Mouse (Mus musculus) c-Kit-positive CD71-positive TER-119-negative erythroid progenitor cells, embryonic 14.5 days (primary cell): Measurements from ENCODE around the gene Hoxc13.

Source experiments
- DNase-seq: peaks from one replicate; pipeline ENCODE4 v3.0.0-alpha.2; 2013; ENCODE audit warnings: low read depth

The Hoxc13 gene

DNA sequence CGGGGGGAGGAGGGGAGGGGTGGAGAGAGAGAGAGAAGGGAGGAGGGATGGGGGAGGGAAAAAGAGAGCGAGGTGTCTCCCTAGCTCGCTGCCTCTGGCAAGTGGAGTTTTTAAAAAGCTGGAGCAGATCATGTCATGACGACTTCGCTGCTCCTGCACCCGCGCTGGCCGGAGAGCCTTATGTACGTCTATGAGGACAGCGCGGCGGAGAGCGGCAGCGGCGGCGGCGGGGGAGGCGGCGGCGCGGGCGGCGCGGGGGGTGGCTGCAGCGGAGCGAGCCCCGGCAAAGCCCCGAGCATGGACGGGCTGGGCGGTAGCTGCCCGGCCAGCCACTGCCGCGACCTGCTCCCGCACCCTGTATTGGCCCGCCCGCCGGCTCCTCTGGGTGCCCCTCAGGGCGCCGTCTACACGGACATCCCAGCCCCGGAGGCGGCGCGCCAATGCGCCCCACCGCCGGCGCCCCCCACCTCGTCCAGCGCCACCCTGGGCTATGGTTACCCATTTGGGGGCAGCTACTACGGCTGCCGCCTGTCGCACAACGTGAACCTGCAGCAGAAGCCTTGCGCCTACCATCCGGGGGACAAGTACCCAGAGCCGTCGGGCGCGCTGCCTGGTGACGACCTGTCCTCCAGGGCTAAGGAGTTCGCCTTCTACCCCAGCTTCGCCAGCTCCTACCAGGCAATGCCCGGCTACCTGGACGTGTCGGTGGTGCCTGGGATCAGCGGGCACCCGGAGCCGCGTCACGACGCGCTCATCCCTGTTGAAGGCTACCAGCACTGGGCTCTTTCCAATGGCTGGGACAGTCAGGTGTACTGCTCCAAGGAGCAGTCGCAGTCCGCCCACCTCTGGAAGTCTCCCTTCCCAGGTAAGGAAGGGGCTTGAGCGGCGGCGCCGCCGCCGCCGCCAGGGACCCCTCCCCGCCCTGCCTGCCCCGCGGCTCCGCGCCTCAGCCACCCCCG, at the start of gene Hoxc13:
Gene Hoxc13 (plus strand): TSS at position 51 of the 959 bp plus-strand sequence.
- no peak for DNase-seq

DNA sequence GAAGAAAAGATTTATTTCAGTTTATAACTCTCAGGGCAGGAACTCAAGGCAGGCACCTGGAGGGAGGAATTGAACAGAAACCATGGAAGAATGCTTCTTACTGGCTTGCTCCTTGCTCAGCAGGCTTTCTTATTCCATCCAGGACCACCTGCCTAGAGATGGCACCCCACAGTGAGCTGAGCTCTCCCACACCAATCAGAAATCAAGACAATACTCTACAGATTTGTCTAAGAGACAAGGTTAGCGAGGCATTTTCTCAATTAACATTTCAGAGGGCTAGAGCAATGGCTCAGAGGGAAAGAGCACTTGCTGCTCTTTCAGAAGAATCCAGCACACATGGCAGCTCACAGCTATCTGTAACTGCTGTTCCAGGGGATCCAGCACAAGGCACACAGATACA, 35.1 kb upstream of the Hoxc13 start:
- no peak for DNase-seq

- no peak for DNase-seq
Measured at GRCm38 (mm10) chr15:102895115-102895514, 25.8 kb upstream of the Hoxc13 start.

GRCm38 (mm10) chr15:102904946-102905345, 16.0 kb upstream of the Hoxc13 start:
- DNase-seq, result no peak

DNA sequence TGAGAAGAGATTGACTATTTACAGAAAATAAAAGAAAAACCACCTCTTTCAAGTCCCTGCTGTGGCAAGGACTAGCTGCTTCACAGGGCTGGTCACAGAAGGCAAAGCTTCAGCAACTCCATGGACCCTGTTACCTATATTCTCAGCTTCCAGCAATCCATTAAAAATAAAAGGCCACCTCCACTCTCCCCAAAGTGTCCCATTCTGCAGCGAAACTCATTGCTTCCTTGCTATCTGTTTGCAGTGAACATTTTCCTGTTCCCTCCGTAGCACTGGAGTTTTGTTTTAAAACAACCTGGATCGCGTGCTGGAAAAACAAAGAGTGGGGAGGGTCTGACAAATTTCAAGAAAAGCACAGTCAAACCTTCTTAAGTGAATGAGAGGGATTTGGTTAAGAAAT, 11.4 kb upstream of the Hoxc13 start:
- DNase-seq, result no peak

GRCm38 (mm10) chr15:102910038-102910437, 10.9 kb upstream of the Hoxc13 start:
- DNase-seq, result no peak

DNA sequence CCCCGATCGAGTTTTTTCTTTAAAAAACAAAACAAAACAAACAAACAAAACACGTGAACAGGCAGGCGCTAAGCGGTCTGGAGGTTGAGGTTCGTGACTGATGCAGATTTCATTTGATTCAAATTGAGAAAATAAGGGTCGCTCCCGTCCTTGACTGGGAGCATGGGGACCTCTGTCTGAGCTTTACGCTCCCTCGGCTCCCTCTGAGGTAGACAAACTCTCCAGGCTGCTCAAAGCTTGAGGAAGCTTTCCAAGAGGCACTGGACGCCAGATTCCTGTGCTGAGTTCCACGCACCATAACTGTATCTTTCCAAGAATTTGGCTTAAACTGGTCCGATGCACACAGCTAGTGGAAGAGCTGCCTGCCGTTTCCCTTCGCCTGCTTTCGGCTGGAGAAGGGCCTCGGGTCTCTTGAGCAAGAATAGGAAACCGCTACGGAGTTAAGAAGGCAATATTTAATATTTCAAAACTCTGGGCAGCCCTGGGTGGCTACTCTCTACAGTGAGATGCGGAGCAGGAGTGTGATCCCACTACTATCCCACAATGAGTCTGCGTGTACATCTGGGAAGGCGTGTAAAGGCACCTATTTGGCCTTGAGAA, 10.3 kb upstream of the Hoxc13 start:
- DNase-seq, result no peak

DNA sequence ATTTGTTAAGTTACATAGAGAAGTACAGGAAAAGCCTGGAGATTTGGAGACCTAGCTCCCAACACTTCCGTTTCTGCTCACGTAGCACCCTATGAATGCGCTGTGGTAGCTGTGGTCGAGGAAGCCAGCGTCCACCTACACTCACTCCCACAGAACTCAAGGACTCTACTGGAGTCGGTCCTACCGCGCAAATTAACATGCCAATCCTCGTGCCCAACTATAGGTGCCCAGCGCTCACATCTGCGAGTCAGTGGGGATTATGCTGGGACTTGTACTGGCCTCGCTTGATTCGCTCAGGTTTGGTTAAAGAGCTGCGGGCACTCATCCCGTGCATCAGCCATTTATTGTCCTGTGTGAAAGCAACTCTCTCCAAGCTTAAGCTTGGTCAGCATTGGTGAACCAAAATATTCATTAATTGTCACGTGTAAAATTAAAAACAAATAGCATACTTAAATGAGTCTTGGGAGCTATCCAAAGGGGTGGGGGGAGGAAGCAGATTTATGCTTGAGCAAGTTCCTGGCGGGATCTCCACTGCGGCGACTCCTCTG, 7.8 kb upstream of the Hoxc13 start:
- DNase-seq, result no peak

GRCm38 (mm10) chr15:102917972-102918572, 2.8 kb upstream of the Hoxc13 start:
- DNase-seq, result no peak

DNA sequence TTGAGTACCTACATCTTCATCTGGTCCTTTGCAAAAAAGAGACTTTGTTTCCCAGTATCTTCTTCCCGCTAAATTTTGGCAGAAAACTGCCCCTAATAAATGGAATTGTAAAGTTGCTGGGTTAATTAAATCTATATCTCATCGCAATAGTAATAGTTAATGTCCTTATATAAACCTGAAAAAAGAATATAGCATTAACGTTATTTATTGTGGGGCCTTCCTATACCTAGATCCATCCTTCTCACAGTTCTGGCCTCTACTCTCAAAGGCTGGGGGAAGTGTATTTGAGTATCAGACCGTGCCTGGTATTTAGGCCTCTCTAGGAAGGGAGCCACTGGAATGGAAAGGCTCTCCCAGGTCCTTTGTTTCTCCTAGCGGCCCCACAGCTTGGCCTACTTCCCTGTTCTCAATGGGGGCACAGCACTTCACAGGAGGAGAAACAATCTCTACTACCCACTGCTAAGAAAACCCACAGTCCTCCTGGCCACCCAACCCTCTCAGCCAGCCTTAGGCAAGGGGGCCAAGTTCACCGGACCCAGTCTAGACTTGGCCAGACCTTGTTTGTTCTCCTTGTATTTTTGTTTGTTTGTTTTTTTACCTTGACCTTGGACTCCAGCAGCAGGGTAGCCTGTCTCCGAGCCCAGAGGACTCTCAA, 2.2 kb upstream of the Hoxc13 start:
- DNase-seq, result no peak

DNA sequence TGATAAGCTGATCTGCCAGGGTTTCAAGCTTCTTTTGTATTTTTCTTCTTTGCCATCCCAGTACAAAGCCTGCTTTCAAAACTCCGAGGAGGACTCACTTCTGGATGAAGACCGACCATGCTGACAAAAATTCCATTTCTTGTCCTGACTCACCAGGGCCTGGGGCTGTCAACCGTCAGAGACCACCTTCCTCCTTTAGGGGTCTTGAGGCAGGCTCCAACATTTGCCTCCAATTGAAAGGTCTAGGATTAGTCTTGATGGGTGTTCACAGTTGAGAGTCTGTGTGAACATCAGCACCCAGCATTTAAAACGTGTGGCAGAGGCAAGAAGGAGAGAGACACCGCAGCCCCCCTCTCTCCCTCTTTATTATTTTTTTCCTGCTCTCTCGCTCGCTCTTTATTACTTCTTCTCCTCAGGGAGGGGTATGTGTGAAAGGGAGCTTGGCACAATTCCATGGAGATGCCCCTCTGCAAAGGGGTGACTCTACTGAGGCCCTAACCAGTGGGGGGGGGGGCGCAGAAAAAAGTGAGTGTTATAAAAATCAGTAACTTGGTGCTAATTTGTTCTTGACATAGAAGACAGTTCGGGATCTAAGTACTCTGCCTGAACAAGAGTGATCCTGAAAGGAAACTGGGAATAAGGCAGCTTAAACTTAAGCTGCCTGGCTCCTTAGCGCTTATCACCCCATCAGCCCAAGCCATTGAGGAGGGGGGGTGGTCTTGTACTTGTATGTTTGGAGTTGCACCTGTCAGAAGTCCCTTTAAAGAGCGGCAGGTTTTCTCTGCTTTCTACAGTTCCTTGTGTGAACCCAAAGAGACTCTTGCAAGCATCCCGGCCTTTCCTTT, 1.3 kb upstream of the Hoxc13 start:
- no peak for DNase-seq

GRCm38 (mm10) chr15:102920619-102921018, 284 bp upstream of the Hoxc13 start:
- DNase-seq, result no peak

DNA sequence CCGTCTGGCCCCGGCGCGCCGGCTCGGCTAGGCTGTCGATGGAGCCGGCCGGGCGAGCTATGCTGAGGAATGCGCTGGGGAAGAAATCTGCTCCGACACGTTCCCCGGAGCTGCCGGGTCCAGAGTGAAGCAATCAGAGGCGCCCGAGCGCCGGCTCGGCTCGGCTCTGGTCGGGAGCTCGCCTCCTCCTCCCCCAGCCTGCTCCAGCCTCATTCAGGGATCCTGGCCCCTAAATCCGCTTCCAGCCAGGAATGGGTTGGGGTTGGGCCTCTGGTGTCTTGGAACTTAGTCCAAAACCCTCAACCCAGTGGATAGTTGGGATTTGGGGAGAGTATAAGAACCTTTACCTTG, 1.1 kb downstream of the Hoxc13 start:
- DNase-seq, result no peak

DNA sequence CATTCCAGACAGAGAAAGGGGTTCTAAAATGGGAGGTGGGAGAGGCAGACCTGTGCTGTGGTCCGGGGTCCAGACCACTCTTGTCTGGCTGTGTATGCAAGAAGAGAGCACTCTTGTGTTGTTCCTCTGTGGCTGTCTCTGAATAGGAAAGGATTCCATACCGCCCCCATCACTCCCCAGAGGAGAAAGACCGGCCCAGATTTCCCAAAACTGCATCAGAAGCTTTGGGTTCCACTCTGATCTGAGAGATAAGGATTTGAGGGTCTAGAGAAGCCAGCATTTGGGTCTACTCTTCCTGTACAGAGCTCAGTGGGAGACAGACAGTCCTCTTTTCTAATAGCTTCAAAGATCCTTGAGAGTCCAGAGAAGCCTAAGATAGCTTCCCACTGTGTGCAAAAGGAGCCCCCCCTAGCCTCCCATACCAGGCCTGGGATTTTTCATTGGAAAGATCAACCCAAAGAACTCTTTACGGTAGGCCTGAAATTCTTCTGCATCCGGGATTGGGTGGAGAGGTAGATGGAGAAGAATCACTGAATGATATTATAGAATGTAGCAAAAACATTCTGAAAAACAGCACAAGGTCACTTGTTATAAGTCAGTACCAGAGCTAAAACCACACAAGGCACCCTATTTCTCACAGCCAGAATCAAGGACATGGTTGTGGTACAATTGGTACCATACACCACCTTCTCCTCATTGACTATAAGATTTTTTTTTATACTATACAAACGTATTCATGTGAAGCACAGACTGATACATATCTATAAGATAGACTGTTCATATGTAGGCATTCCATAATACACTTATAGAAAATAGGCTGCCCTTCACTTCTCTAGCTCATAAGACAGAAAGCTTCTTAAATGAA, 2.0 kb downstream of the Hoxc13 start:
- no peak for DNase-seq

GRCm38 (mm10) chr15:102927032-102927645, 6.2 kb downstream of the Hoxc13 start:
- DNase-seq, result no peak

DNA sequence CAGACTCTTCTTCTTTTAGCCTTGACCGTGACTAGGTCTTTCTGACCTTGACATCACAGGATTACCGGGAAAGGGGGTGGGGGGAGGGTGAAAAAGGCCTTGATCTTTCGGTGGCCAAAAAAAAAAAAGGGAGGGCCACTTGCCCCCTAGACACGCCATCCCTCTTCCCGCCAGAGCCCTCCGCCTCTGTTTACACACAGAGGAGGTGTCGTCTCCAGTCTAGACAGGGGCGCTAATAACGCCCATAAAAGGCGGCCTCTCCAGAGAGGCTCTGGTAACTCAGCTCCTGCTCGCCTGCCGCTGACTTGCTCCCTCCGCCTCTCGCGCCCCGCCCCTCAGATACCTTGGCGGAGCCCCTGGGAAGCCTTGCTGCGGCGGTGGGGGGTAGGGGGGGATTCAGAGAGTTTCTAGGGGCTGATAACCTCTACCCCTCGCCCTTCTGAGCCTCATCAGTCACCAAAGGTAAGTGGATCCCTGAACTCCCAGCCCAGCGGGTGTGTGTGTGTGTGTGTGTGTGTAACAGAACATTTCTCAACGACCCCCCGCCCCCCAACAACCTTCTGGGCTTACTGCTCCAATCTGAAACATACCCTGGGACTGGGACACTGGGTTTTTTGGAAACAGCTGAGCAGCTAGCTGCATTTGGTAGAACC, 10.9 kb downstream of the Hoxc13 start:
- no peak for DNase-seq

- no peak for DNase-seq
Measured at GRCm38 (mm10) chr15:102934438-102934837, 13.5 kb downstream of the Hoxc13 start.

DNA sequence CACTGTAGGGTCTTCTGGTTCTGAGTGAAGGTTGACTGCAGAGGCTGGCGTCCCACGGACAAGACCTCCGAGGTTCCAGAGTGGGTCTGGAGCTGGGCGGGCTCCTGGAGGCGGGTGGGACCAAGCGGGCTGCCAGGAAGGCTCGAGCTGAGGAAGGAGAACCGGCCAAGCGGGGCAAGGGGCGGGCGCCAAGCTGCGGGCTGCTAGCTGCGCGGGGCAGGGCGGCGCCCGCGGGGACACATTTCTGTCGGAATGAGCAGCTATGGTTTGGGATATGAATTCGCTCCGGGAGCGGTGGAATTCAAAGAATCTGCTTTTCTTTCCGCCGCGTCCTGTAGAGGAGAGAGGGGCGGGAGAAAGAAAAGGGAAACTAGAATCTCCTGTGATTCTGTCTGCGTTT, 14.0 kb downstream of the Hoxc13 start:
- no peak for DNase-seq

GRCm38 (mm10) chr15:102936279-102936972, 15.5 kb downstream of the Hoxc13 start, which contains the start of gene Hoxc12:
Gene Hoxc12 (plus strand): TSS chr15:102936757.
- no peak for DNase-seq
